Mouse (Mus musculus) CD8-positive naive resting alpha-beta T cell, adult 2 months (primary cell): ENCODE data around the gene Ccdc71.

Experiments
- DNase-seq, 2 experiments: peaks; one replicate each; pipeline ENCODE4 v3.0.0; 2022; ENCODE audit warnings: low read depth in 2 of 2, low spot score in 2 of 2

The Ccdc71 gene

GRCm38 (mm10) chr9:108460319-108461178 is at the start of gene Ccdc71:
Gene Ccdc71, plus strand, starts transcription at chr9:108460527.
- peak; percentile 73 to 80 for DNase-seq

DNA sequence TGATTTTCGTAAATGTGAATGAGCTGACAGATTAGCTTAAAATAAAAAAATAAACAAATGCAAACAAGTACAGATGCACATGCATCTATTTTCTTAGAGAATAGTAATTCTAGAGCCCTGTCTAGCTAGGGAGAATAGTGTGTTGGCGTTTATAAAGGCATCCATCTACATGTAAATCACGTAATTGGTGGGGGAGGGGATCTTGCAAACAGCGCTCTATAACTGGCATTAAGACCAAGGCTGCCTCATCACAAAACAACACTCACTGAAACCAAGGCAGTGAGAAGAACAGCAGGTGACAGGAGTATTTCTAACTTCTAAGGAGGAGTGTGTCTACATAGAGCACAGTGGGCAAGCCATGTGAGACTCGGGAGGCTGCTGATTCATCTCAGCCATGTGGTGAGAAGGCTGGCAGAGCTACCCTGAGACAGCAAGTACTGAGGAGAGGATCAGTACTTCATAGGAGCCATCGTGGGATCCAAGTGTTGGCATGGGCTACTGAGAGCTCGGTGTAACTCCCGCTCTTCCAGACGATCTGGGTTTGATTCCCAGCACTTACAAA is 48.9 kb upstream of the Ccdc71 start:
- no peak for DNase-seq

DNA sequence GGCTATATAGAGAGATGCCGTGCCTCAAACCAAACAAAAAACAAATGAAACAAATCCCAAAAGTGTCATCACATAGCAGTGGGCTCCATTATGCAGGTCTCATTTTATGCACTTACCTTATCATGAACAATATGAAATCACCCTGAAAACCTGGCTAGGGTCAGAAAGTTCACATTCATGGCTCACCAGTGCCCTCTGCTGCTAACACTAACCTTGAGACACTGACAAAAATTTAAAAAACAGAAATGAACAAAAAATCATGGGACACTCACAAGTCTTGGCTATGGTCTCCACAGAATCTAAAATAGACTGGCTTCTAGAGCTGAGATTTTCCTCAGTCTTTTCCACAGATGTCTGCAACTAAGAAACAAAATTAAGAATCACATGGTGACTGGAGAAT is 48.1 kb upstream of the Ccdc71 start:
- DNase-seq, result no peak

GRCm38 (mm10) chr9:108428384-108428783 is 31.9 kb upstream of the Ccdc71 start, which contains the start of gene Ccdc36:
Gene Ccdc36, minus strand, starts transcription at chr9:108428484.
- no peak for DNase-seq

- no peak for DNase-seq
Measured at GRCm38 (mm10) chr9:108431431-108432067, 28.8 kb upstream of the Ccdc71 start.

- no peak for DNase-seq
Measured at GRCm38 (mm10) chr9:108436182-108436581, 24.1 kb upstream of the Ccdc71 start, which contains the start of gene BC048562. Gene BC048562, plus strand, starts transcription at chr9:108436482.

GRCm38 (mm10) chr9:108439176-108439575 is 21.2 kb upstream of the Ccdc71 start:
- no peak for DNase-seq

DNA sequence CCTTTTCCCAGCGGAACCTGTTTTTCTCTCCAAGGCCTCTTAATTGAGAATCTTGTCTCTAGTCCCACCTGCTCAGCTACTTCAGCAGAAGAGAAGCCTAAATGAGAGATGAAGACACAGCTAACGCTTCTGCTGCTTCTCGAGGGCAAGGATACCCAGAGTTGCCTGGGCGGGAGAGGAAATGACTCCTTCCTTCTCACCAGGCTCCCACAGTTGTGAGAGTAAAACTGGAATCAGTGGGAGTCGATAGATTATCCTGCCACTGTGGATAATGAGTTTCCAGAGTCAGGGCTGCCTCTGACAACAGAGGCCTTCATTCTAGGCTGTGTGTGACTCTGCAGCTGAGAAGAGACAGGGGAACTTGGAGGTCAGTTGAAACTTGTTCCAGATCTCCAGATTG is 19.8 kb upstream of the Ccdc71 start:
- DNase-seq, result no peak

DNA sequence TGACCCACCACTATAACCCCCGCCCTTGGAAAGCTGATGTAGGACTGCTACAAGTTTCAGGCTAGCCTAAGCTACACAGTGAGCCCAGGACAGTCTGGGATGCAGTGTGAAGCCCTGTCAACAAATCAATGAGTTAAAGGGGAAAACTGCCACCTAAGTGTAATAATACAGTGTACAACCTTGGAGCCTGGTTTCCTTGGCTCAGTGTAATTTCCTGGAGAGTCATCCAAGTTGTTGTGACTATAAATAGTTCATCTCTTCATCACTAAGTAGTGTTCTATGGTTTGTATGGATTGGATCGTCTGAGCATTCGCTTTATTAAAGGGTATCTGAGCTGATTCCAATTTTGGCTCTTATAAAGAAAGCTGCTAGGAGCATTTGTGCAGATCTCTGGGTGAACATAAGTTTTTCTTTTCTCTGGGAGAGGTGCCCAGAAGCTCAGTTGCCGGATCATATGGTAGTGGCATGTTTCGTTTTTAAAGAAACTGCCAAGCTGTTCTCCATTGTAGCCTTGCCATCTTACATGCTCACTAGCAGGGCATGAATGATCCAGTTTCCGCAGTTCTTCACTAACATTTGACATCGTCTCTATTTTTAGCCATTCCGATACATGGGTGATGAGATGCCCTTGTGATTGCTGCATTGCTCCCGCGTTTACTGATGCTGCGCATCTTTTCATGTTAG is 18.9 kb upstream of the Ccdc71 start:
- no peak for DNase-seq

DNA sequence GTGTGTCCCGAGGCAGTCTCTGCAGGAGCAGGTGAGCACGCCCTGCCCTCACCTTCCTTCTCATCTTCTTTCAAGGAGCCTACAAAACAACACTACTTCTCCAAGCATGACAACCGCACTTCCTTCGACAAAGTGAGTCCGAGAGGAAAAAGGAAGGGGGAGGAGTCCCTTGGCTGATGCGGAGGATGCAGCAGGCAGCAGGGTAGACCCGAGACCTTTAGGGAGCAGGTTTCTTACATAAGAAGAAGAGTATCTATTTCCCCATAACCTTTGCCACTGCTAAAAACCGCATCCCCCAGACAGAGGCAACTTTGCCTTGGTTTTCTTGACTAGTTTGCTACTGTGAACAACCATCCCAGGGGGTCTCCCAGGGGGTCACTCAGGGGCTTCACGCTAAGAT is 15.2 kb upstream of the Ccdc71 start:
- DNase-seq, result no peak

DNA sequence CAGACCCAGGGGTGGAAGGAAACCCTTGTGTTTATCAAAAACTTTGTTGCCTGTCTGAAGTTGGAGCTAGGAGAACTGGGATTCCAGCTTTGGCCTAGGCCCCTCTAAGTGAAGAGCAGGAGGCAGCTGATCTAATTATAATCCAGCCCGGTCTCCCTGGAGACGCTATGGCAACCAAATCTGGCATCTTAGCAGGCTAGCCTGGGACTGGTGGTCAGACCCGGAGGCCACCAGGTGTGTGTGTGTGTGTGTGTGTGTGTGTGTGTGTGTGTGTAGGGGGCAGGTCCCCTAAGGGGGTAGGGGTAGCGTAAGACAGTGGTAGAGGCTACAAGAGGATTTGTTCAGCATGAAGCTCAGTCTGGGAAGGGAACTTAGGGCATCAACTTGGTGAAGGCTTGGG is 10.5 kb upstream of the Ccdc71 start:
- no peak for DNase-seq

- DNase-seq, result no peak
Measured at GRCm38 (mm10) chr9:108450292-108451169, 9.8 kb upstream of the Ccdc71 start.

GRCm38 (mm10) chr9:108451170-108451493 is 9.2 kb upstream of the Ccdc71 start:
- no peak for DNase-seq

GRCm38 (mm10) chr9:108451519-108452160 is 8.7 kb upstream of the Ccdc71 start:
- DNase-seq, result no peak

DNA sequence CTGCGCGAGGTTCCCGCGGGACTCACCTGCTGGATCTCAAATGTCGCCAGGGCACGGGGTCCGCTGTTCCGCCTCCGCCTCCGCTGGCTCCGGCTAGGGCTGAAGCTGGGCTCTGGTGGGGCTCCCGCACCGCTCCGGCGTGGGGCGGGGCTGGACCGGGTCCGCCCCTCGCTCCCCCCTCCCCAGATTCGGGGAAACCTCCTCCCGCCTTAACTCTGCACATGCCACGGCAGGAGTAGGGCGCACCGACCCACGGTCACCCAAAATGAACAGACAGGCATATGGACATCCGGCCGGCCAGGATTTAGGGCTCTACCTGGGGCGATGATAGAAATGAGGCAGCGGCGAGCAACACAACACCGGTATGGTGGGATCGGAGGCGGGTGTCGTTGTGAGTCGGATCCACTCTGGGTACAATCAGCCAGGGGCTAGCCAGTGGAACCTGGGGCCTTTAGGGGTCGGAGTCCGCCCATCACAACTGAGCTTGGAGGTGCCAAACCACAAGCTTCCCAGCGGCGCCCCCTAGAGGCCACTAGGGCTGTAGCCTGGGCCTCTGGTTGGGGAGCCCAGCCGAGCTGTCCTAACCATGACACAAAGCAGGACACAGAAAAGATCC is 7.9 kb upstream of the Ccdc71 start:
- peak; percentile 71 to 83 for DNase-seq

GRCm38 (mm10) chr9:108452911-108453310 is 7.4 kb upstream of the Ccdc71 start:
- no peak for DNase-seq

- DNase-seq, result no peak
Measured at GRCm38 (mm10) chr9:108453458-108453857, 6.9 kb upstream of the Ccdc71 start.

DNA sequence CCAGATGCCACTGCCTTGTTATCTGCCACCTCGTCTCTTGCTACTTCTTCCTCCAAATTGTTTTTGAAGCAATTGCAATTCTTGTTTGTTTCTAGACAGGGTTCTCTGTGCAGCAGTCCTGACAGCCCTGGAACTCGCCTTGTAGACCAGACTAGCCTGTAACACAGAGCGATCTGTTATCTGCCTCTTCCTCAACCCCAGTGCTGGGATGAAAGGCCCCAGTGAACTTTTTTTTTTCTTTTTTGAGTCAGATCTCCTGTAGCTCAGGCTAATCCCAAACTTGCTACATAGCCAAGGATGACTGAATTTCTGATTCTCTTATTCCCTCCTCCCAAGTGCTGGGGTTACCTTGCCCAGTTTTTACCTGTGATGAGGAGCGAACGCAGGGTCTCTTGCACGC is 5.9 kb upstream of the Ccdc71 start:
- DNase-seq, result no peak

- DNase-seq, result no peak
Measured at GRCm38 (mm10) chr9:108455747-108456571, 4.4 kb upstream of the Ccdc71 start.
